Mouse (Mus musculus) ES-Bruce4 (cell line): ENCODE results near the gene Rpl31.

Experiments
- CTCF ChIP-seq: IDR thresholded peaks from one replicate; pipeline ENCODE4 v1.8.1; 2011; ENCODE audit warnings: low read depth, low read length
- EP300 ChIP-seq: IDR thresholded peaks from 2 replicates; pipeline ENCODE4 v1.6.1; 2011; ENCODE audit warnings: low read depth, low read length; ENCODE audit not compliant: insufficient read depth
- POLR2A ChIP-seq: IDR thresholded peaks from one replicate; pipeline ENCODE4 v1.8.1; 2011; ENCODE audit warnings: low read length; ENCODE audit not compliant: insufficient read depth

DNA sequence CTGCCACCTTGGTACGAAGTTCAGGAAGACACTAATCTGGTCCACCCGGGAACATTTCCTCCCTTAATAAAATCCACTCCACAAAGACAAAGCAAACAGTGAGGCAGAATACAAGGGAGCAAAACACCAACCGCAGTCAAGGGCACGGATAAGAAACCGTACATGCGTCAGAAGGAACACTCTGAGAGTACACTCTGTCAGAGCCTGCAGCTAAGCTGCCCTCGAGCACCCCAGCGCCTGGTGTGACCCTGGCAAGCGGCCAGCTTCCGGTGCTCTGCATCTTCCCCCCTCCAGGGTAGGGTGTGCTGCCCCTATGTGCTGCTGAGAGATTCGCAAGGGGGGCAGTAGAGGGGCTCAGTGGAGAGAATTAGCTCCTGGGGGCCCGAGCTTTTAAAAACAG, 50.2 kb downstream of the Rpl31 start:
- no peak for TF ChIP-seq POLR2A
- TF ChIP-seq CTCF = no peak
- no peak for TF ChIP-seq EP300
